Mouse (Mus musculus) gastrocnemius, adult 2 months (tissue): ENCODE measurements at regions not wholly inside any gene's neighbourhood (a gene's known extent, or its start where the extent isn't known, plus 50 kb on each side); places are given as distances from the start of the nearest gene placed in this dataset.
A peak's percentile ranks its signal among the peaks of the same experiment; 100 is the strongest.

ENCODE experiments used
- DNase-seq: peaks from one replicate; pipeline ENCODE4 v3.0.0; 2022
- H3K27ac ChIP-seq: fragments of 200-600 bp; 2 replicates; pipeline ENCODE4 v1.8.1; 2022; ENCODE audit warnings: mild to moderate bottlenecking
- H3K4me3 ChIP-seq: fragments of 200-600 bp; 2 replicates; pipeline ENCODE4 v1.8.1; 2022; ENCODE audit warnings: mild to moderate bottlenecking, moderate library complexity
- CTCF ChIP-seq: fragments of 200-600 bp; IDR thresholded peaks from 2 replicates; pipeline ENCODE4 v1.8.1; 2022; ENCODE audit warnings: antibody characterized with exemption, mild to moderate bottlenecking, moderate library complexity
- intact Hi-C: fragments of 180-260 bp; cut with DNase I; formaldehyde crosslinking; loops from one replicate; pipeline ENCODE4 v1.15.1; 2025

DNA sequence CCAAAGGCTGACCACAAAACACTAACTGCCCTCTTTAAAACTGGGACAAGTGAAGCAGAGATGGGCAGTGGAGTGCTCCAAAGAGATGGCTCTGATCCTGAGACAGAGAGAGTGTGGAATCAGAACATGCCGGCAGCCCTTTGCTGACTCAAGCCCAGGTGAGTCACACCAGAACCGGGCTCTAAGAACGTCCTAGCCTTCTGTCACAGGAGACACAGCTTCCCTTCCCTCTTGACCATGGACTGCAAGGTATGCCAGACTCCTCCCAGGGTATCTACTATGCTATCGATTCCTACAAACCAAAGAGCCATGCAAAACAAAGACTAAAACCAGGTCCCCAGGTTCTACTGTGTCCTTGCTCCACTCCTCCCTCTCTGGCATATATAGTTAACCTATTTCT is 98.0 kb downstream of the Dhx15 start:
- intact Hi-C loops: no loop called here
- no peak for TF ChIP-seq CTCF

DNA sequence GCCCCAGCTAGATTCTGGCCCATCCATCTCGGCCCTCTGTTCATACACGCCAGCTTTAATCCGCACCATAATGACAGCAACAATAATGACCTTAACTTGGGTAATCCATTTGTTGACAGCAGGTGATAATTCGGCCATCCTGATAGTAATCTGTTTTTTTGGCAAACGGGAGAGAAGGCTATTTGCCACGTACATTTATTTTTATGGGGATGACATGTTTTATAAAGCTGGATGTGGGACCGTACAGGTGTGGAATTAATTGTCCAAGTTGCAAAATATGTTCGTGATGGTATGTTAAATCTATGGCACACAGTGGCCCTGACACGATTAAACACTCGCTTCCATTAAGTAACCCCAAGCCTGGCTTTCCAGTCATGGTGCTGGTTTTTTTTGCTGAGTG is 102.2 kb downstream of the Dhx15 start:
- no peak for DNase-seq
- intact Hi-C loops: no loop called here
- Histone ChIP-seq H3K4me3 (no peak overlapping the region), H3K27ac (no peak overlapping the region)
- TF ChIP-seq CTCF: no peak

More for the DNA sequence above, 98.0 kb downstream of the Dhx15 start:
- Histone ChIP-seq H3K4me3 (no peak overlapping the region), H3K27ac (no peak overlapping the region)
- no peak for DNase-seq

GRCm38 (mm10) chr5:52086766-52087429 is 103.4 kb downstream of the Dhx15 start:
- no peak for TF ChIP-seq CTCF
- no peak overlapping the region for H3K4me3 ChIP-seq
- no peak overlapping the region for H3K27ac ChIP-seq
- intact Hi-C loops: no loop called here
- DNase-seq: no peak

- no peak for TF ChIP-seq CTCF
- intact Hi-C loops: no loop called here
- Histone ChIP-seq H3K4me3 (no peak overlapping the region), H3K27ac (no peak overlapping the region)
- DNase-seq: no peak
Measured at GRCm38 (mm10) chr5:52080268-52080667, 110.0 kb downstream of the Dhx15 start.

GRCm38 (mm10) chr5:52077696-52078095 is 112.6 kb downstream of the Dhx15 start:
- DNase-seq: no peak
- intact Hi-C loops: no loop called here
- Histone ChIP-seq H3K27ac (no peak overlapping the region), H3K4me3 (no peak overlapping the region)
- TF ChIP-seq CTCF: no peak

- intact Hi-C loops: no loop called here
- no peak for DNase-seq
- no peak overlapping the region for H3K4me3 ChIP-seq
Measured at GRCm38 (mm10) chr5:52075096-52075495, 115.2 kb downstream of the Dhx15 start.

DNA sequence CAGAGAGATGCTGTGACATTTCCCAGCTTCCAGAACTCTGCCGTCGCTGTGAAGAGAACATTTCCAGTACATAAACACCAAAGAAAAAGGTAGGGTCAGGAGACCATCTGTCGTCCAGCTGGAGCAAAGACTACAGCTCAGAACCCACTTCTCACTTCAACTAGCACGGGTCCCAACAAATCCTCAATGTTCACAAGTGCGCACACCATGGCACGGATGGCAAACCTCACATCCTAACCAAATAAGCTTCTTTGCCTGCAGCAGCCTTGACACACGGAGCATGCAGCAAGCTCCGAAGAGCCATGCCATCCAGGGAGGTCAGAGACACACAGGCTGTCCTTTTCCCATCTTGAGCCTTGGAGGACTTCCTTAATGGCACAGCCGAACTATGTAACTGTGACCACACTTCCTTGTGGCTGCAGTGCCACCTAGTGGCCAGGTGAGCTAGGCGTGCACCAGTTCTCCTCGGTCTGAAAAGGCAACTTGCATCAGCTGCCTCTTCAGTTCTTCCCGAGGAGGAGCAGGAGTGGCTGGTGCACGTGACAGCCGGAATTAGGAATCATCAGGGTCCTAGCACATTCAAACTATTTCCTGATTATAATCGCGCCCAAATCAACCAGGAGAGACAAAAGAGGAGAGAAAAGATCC is 125.4 kb downstream of the Dhx15 start:
- H3K27ac ChIP-seq: no peak overlapping the region
- peak; percentile 98 for TF ChIP-seq CTCF
- H3K4me3 ChIP-seq: no peak overlapping the region
- intact Hi-C loops: loop anchor here (5.0 to 10.0 kb wide), 5 partner anchors 158 to 1310 kb away; no protein-coding TSS in a partner anchor
- DNase-seq: peak; percentile 83

More at GRCm38 (mm10) chr5:52075096-52075495, 115.2 kb downstream of the Dhx15 start:
- no peak overlapping the region for H3K27ac ChIP-seq
- no peak for TF ChIP-seq CTCF

DNA sequence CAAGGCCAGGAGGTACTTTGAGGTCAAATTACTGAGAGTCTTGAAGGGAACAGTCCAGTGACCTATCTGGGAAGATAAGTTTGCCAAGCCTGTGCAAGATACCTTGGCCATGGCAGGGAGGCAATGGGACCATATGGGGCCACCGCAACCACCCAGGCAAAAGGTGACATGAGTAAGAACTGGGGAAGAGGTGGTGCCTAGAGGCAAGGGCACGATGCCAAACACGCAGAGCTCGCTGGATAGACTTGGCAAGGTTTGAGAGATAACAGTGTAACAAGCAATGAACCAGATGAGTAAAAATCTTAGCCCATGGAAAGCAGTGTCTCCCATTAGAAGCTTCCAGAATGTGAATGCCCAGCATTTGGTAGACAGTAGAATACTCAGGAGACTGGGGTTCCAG is 128.1 kb downstream of the Dhx15 start:
- no peak for DNase-seq
- intact Hi-C loops: loop anchor here (5.0 to 10.0 kb wide), 5 partner anchors 155 to 1307 kb away; no protein-coding TSS in a partner anchor
- no peak for TF ChIP-seq CTCF
- Histone ChIP-seq H3K4me3 (no peak overlapping the region), H3K27ac (no peak overlapping the region)

- DNase-seq: no peak
- TF ChIP-seq CTCF: no peak
- intact Hi-C loops: loop anchor here (5.0 to 10.0 kb wide), 5 partner anchors 154 to 1306 kb away; no protein-coding TSS in a partner anchor
- Histone ChIP-seq H3K4me3 (no peak overlapping the region), H3K27ac (0 out of 2 replicates have a peak overlapping the region, but pooled peaks have one; percentile 20)
Measured at GRCm38 (mm10) chr5:52061226-52061625, 129.1 kb downstream of the Dhx15 start.

- H3K27ac ChIP-seq: no peak overlapping the region
- no peak for TF ChIP-seq CTCF
- intact Hi-C loops: no loop called here
- H3K4me3 ChIP-seq: no peak overlapping the region
- no peak for DNase-seq
Measured at GRCm38 (mm10) chr5:52057261-52057660, 133.1 kb downstream of the Dhx15 start.

- no peak for DNase-seq
- Histone ChIP-seq H3K4me3 (no peak overlapping the region), H3K27ac (no peak overlapping the region)
- intact Hi-C loops: no loop called here
- no peak for TF ChIP-seq CTCF
Measured at GRCm38 (mm10) chr5:52052072-52052465, 138.2 kb downstream of the Dhx15 start.

DNA sequence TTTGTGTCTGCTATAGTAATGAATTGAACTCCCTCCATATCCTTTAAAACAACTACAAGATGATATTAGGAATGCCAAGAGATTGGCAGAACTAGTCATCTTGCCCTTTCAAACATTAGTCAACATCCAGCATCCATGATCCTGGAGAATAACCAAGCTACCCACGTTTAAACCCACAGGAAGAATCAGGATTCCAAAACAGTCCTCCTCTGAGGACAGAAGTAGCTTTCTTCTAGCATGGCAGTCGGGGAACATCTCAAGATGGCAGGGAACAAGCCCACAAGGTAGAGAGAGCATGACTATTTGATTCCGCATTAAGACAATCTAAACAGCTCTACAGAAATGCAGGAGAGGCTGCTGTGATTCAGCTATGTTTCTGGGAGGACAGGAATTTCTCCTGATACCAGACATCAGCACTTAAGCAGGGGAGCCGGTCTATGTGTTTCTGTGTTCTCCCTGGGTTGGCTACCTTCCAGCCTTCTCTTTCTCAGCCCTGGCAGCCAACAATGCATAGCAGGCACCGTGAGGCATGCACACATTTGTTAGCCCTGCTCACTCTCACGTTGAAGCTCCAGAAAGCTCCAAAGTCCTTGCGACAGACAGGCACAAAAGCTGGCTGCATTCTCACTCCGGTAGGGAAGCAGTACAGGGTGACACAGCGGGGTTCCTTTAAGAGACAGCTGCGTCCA is 138.8 kb downstream of the Dhx15 start:
- Histone ChIP-seq H3K4me3 (no peak overlapping the region), H3K27ac (no peak overlapping the region)
- intact Hi-C loops: no loop called here
- no peak for TF ChIP-seq CTCF
- DNase-seq: no peak

DNA sequence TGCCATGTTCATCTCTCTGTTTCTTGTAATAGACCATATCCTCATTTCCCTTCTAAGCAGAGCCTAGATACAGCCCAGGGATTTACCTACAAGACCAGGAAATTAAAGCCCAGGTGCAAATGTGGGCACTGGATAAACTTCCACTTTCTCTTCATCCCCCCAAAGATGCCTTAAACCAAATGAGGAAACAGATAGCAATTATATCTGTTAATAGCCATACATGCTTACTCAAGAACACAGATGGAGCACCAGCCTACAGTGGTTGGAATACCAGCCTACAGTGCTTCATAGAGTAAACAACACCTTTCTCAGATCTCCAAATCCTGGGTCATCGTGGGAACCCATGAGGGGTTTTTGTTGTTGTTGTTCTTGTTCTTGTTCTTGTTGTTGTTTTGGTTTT is 141.5 kb downstream of the Dhx15 start:
- no peak for TF ChIP-seq CTCF
- DNase-seq: no peak
- Histone ChIP-seq H3K4me3 (no peak overlapping the region), H3K27ac (no peak overlapping the region)
- intact Hi-C loops: no loop called here
